Mouse (Mus musculus) ES-E14 (cell line): ENCODE results near the gene Gpank1. TPM values are rescaled to one million over a fixed set of nuclear protein-coding genes. Genes with fewer than 3 reads are reported as not detected.

Experiments
- DNase-seq: peaks from one replicate; pipeline ENCODE4 v3.0.0-alpha.2; 2013; ENCODE audit warnings: low read depth, low spot score
- H3K27ac ChIP-seq: 2 replicates; pipeline ENCODE4 v1.5.1; 2012; ENCODE audit warnings: low read depth, mild to moderate bottlenecking, low read length, moderate library complexity, mixed read lengths; ENCODE audit not compliant: poor library complexity, insufficient read depth, severe bottlenecking
- H3K36me3 ChIP-seq: 2 replicates; pipeline ENCODE4 v1.6.1; 2012; ENCODE audit warnings: mild to moderate bottlenecking, low read length, moderate library complexity, mixed read lengths; ENCODE audit not compliant: control insufficient read depth, poor library complexity, insufficient read depth, severe bottlenecking
- H3K4me1 ChIP-seq, 2 experiments: fragments of 150-350 bp in 1 of 2; sonication (generic) in 1 of 2; 2 replicates each; pipeline ENCODE4 v1.6.1; 2012; ENCODE audit warnings: low read length in 2 of 2, mild to moderate bottlenecking in 1 of 2, mixed read lengths in 1 of 2; ENCODE audit not compliant: control insufficient read depth in 2 of 2, insufficient read depth in 2 of 2, poor library complexity in 1 of 2
- H3K4me3 ChIP-seq, 2 experiments: fragments of 150-350 bp in 1 of 2; sonication (generic) in 1 of 2; 2 replicates each; pipeline ENCODE4 v1.5.1; 2012; ENCODE audit warnings: low read length in 2 of 2, low read depth in 1 of 2, mild to moderate bottlenecking in 1 of 2, mixed read lengths in 1 of 2; ENCODE audit not compliant: insufficient read depth in 1 of 2, poor library complexity in 1 of 2, severe bottlenecking in 1 of 2
- H3K9ac ChIP-seq: 2 replicates; pipeline ENCODE4 v1.6.1; 2012; ENCODE audit warnings: low read depth, mild to moderate bottlenecking, low read length, mixed read lengths; ENCODE audit not compliant: poor library complexity, insufficient read depth, severe bottlenecking
- H3K9me3 ChIP-seq: fragments of 150-350 bp; sonication (generic); 2 replicates; pipeline ENCODE4 v1.6.1; 2012; ENCODE audit warnings: low read depth, mild to moderate bottlenecking, low read length; ENCODE audit not compliant: control insufficient read depth, insufficient read depth
- CHD2 ChIP-seq: IDR thresholded peaks from 2 replicates; pipeline ENCODE4 v1.6.1; 2014; ENCODE audit warnings: mild to moderate bottlenecking, low read depth, low read length, inconsistent platforms
- HCFC1 ChIP-seq: IDR thresholded peaks from 2 replicates; pipeline ENCODE4 v1.6.1; 2012; ENCODE audit warnings: low read length, inconsistent platforms, borderline replicate concordance; ENCODE audit not compliant: insufficient read depth
- MAFK ChIP-seq: IDR thresholded peaks from 2 replicates; pipeline ENCODE4 v1.6.1; 2014; ENCODE audit warnings: mild to moderate bottlenecking, low read depth, low read length, inconsistent platforms; ENCODE audit not compliant: insufficient read depth
- ZC3H11A ChIP-seq: IDR thresholded peaks from 2 replicates; pipeline ENCODE4 v1.6.1; 2012; ENCODE audit warnings: low read depth, mild to moderate bottlenecking, inconsistent platforms, low read length, borderline replicate concordance
- ZNF384 ChIP-seq: IDR thresholded peaks from 2 replicates; pipeline ENCODE4 v1.6.1; 2012; ENCODE audit warnings: low read depth, low read length, inconsistent platforms
- in situ Hi-C, 2 experiments: fragments of 600-800 bp; cut with MboI; formaldehyde crosslinking; loops; one replicate each; pipeline ENCODE4 v1.15.1; 2025; ENCODE audit warnings: low sequenced_read_pairs in 2 of 2, inconsistent platforms in 1 of 2; ENCODE audit not compliant: unreplicated experiment in 2 of 2
- total RNA-seq: library from RNA; depleted of rRNA; stranded (reverse); fragments of 300-350 nt; gene quantifications from 2 replicates; pipeline ENCODE4 v1.2.3, GENCODE M21; 2012

Gpank1 gene
- total RNA-seq, 1 experiment, result 31.1 TPM

GRCm38 (mm10) chr17:35082841-35083576 is 38.2 kb upstream of the Gpank1 start:
- peaks cover 3 to 9% of the 10 kb centered on the region in 2 experiments; a peak in 3 of 4 replicates for H3K4me1 ChIP-seq
- H3K36me3 ChIP-seq, result no peaks in the 10 kb centered on the region
- no peak overlapping the region for H3K4me3 ChIP-seq
- no peak overlapping the region for H3K9ac ChIP-seq
- no peak for DNase-seq
- H3K9me3 ChIP-seq, result no peaks in the 10 kb centered on the region
- TF ChIP-seq HCFC1 (no peak), CHD2 (no peak)
- H3K27ac ChIP-seq, result no peak overlapping the region
- in situ Hi-C loops, result no loop called here

DNA sequence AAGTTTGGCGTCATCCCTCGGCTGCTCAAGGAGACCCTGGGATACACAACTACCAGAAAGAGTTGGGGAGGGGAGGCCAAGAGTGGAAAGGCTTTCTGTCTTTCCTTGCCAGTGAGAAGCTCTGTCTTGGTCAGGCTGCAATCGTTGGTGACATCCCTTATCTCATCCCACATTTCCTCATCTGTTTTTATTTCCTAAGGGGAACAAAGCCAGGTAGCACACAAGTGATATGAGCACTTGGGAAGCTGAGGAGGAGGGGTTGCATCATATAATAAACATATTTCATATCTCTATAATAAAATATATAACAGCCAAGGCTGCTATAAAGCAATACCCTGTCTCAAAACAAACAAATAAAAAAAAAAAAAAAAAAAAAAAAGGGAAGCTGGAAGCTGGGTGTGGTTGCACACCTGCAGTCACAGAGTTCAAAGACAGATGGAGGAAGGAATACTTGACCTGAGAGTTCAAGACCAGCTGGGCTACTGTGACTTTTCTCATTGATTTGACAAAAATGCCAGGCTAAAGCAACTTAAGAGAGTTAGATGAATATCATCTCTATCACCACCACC is 37.2 kb upstream of the Gpank1 start:
- in situ Hi-C loops, result no loop called here
- H3K4me3 ChIP-seq, result no peak overlapping the region
- H3K36me3 ChIP-seq, result no peaks in the 10 kb centered on the region
- no peak overlapping the region for H3K27ac ChIP-seq
- DNase-seq, result no peak
- no peaks in the 10 kb centered on the region for H3K9me3 ChIP-seq
- peaks cover 0 to 5% of the 10 kb centered on the region in 2 experiments; a peak in 2 of 4 replicates for H3K4me1 ChIP-seq
- no peak overlapping the region for H3K9ac ChIP-seq
- TF ChIP-seq ZNF384 (no peak), CHD2 (no peak)

GRCm38 (mm10) chr17:35085208-35085865 is 35.9 kb upstream of the Gpank1 start, which contains the start of gene Ly6g6f:
Ly6g6f (minus strand) TSS chr17:35085610.
- peaks cover 0 to 3% of the 10 kb centered on the region in 2 experiments; a peak in 1 of 4 replicates for H3K4me1 ChIP-seq
- no peak within 1 kb of the TSS for H3K4me3 ChIP-seq
- no peak for DNase-seq
- H3K36me3 ChIP-seq, result no peaks in the 10 kb centered on the region
- no peak within 1 kb of the TSS for H3K9ac ChIP-seq
- no peaks in the 10 kb centered on the region for H3K9me3 ChIP-seq
- TF ChIP-seq CHD2 (no peak), MAFK (no peak), ZC3H11A (no peak), ZNF384 (no peak), HCFC1 (no peak)
- no peak within 1 kb of the TSS for H3K27ac ChIP-seq
- in situ Hi-C loops, result no loop called here

- Histone ChIP-seq H3K4me1 (peaks cover 0 to 2% of the 10 kb centered on the region in 2 experiments; a peak in 1 of 4 replicates), H3K27ac (no peak overlapping the region), H3K4me3 (no peak overlapping the region), H3K9me3 (no peaks in the 10 kb centered on the region), H3K36me3 (peaks cover 4% of the 10 kb centered on the region; the same call in 1 of the 2 replicates), H3K9ac (no peak overlapping the region)
- TF ChIP-seq MAFK, result no peak
- TF ChIP-seq HCFC1, result no peak
- peak; percentile 54 for TF ChIP-seq ZNF384
- no peak for TF ChIP-seq CHD2
- no peak for DNase-seq
- in situ Hi-C loops, result no loop called here
These were observed 33.1 kb upstream of the Gpank1 start for GRCm38 (mm10) chr17:35088151-35088550.
